Mouse (Mus musculus): ENCODE data around the gene Gipc3. TPM values are rescaled to one million over a fixed set of nuclear protein-coding genes. Genes with fewer than 3 reads are reported as not detected.

Gipc3 gene
- polyA plus RNA-seq, 1 experiment from 2014 or later, result not detected

DNA sequence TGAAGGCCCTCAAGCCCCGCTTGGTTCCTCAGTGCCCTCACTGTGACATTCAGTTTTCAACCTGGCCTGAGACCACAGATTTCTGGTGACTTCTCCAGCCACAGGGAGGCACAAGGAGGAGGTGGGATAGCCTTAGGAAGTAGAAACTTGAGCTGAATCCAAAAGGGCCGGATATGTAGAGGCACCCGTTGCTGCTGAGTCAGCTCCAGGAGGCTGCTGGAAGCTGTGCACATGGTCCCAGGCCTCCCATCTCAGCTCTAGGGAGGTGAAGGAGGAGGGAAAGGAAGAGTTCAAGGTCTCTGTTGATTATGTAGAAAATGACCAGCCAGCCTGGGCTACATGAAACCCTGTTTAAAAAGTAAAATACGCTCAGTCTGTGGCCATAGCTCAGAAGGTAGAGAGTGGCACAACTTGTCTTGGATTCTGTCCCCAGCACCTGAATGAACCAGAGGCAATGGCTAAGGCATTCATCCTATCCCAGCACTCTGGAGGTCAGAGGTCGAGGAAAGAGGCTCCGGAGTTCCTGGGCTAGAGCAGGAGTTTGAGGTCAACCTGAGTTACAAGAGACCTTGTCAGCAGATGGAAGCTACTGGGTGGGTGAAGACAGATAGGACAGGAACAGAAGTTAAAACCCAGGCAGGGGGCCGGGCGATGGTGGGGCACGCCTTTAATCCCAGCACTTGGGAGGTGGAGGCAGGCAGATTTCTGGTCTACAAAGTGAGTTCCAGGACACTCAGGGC is 11.8 kb upstream of the Gipc3 start:
- H3K4me3 ChIP-seq, result no peak overlapping the region
- H3K9me3 ChIP-seq (replicated peaks), result no peaks in the 10 kb centered on the region
- ATAC-seq, result no peak
- H3K9ac ChIP-seq, result 0 out of 2 replicates have a peak overlapping the region, but pooled peaks have one; percentile 1
- H3K27me3 ChIP-seq, result no peaks in the 10 kb centered on the region
- no peak overlapping the region for H3K27ac ChIP-seq
- no peaks in the 10 kb centered on the region for H3K36me3 ChIP-seq (ENCODE audit: poor library complexity, severe bottlenecking)
- H3K4me2 ChIP-seq, result no peak overlapping the region
- peaks cover 26% of the 10 kb centered on the region for H3K4me1 ChIP-seq
- 68% methylated on average over 9 of the region's 9 CpGs for WGBS

DNA sequence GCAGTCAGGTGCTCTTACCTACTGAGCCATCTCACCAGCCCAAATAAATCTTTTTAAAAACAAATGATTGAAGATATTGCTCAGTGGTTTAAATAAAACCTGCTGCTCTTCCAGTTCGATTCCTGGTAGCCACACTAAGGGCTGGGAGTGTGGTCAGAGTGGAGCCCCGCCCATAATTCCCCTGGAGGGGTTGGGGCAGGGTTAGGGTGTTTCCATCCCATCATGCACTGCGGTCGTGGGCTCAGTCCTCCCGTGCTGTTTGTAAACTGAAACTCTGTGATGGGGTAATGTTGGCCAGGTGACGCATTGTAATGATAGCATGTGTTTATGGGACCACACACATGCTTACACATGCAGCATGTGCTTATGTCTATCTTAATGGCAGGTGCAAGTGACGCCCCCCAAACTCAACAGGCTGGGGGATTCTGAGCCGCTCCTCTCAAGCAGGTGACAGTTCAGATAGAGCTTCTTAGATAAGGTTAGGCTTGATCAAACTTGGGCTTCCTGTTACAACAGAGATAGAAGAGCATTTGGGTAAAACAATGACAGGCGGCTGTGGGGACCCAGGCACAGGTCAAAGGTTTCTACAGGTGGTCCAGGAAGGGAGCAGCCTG is 8.7 kb upstream of the Gipc3 start:
- 29% methylated on average over 9 of the region's 9 CpGs for WGBS
- Histone ChIP-seq H3K9me3 (replicated peaks) (no peaks in the 10 kb centered on the region), H3K4me1 (peaks cover 29% of the 10 kb centered on the region), H3K9ac (no peak overlapping the region), H3K36me3 (ENCODE audit: poor library complexity, severe bottlenecking) (peaks cover 10% of the 10 kb centered on the region), H3K4me3 (no peak overlapping the region), H3K27me3 (0 out of 2 replicates have a peak, but pooled peaks cover 14% of the 10 kb centered on the region), H3K27ac (no peak overlapping the region), H3K4me2 (no peak overlapping the region)
- no peak for ATAC-seq

DNA sequence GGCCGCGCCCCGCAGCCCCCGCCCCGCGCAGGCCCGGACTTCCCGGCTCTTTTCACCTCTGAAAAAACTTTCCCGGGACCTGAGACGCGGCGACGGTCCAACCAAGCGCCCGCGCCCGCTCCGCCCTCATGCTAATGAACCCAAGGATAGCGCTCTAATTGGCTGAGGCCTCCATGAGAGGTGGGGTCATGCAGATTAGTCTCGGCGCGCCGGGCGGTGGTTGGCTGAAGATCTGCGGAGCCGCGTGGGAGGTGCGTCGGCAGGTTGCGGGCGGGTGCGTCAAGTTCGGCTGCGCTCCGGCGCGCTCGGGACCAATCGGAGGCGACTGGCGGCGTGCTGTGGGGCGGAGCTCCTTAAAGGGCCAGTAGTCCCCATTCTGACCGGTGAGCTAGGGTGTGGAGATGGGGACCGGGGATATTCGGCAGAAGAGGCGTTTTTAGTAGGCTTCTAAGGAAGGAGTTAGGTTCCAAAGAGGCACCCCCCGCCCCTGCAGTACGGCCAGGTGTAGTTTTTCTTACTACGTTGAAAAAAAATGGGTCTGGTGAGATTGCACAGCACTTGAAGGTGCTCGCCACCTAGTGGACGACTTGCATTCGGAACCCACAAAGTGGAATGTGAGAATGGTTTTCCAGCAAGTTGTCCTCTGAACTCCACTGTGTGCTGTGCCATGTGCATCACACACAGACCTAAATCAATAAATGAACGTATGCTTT is 7.4 kb upstream of the Gipc3 start, which contains the start of gene Hmg20b:
Gene Hmg20b, minus strand, starts transcription at position 130 of the 713 bp plus-strand sequence.
- Histone ChIP-seq H3K4me2 (peak within 1 kb of the TSS; percentile 95), H3K9ac (peak within 1 kb of the TSS; percentile 82), H3K27me3 (peaks cover 24% of the 10 kb centered on the region; the same call in 1 of the 2 replicates), H3K4me3 (peak within 1 kb of the TSS; percentile 77), H3K9me3 (replicated peaks) (no peaks in the 10 kb centered on the region), H3K36me3 (ENCODE audit: poor library complexity, severe bottlenecking) (peaks cover 16% of the 10 kb centered on the region), H3K27ac (peak within 1 kb of the TSS; percentile 44), H3K4me1 (peaks cover 32% of the 10 kb centered on the region)
- ATAC-seq, result peak; percentile 97
- WGBS, result under 1% methylated on average over 54 of the region's 54 CpGs

DNA sequence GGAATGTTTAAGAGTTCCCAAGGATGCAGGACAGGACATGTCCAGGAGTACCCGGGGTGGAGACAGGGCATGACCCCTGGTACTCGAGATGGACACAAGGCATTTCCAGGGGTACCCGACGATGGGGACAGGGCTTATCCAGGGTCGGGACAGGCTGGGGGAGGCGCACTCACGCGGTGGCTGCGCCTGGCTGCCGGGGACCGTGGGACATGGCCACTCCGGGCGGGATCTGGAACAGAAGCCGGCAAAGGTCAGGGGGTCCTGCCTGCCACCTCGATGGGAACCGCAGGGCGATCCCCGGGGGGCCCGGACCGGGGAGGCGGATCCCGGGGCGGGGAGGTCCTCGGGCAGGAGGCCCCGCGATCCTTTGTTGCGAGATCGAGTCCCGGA is 6.9 kb upstream of the Gipc3 start:
- H3K4me2 ChIP-seq, result peak overlapping the region; percentile 95
- peaks cover 32% of the 10 kb centered on the region for H3K4me1 ChIP-seq
- ATAC-seq, result peak; percentile 5; the same call in 1 of the 2 replicates
- peak overlapping the region; percentile 44 for H3K27ac ChIP-seq
- H3K36me3 ChIP-seq (ENCODE audit: poor library complexity, severe bottlenecking), result peaks cover 16% of the 10 kb centered on the region
- H3K9me3 ChIP-seq (replicated peaks), result no peaks in the 10 kb centered on the region
- H3K27me3 ChIP-seq, result peaks cover 30% of the 10 kb centered on the region
- WGBS, result 0% methylated on average over 25 of the region's 29 CpGs
- peak overlapping the region; percentile 82 for H3K9ac ChIP-seq
- H3K4me3 ChIP-seq, result peak overlapping the region; percentile 77

DNA sequence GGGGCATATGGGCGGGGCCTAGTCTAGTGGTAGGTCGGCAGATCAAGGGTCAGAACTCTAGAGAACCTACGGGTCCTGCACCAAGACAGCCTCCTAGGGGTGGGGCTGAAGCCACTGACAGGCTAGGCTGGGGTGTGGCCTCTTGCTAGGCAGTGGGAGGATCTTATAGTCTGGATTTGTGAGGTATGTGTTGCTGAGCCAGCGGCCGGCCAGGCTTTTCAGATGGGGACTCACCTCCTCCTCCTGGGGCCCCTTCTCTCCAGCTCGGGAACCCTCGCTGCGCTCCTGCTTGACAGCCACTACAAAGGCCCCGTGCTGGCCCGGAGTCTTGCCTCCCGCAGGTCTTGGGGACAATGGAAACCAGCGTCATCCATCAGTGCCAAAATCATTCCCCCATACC is 6.1 kb upstream of the Gipc3 start:
- Histone ChIP-seq H3K36me3 (ENCODE audit: poor library complexity, severe bottlenecking) (peaks cover 16% of the 10 kb centered on the region), H3K4me1 (peaks cover 32% of the 10 kb centered on the region), H3K27ac (no peak overlapping the region), H3K9ac (peak overlapping the region; percentile 82), H3K4me3 (peak overlapping the region; percentile 77), H3K27me3 (peaks cover 38% of the 10 kb centered on the region), H3K4me2 (peak overlapping the region; percentile 95), H3K9me3 (replicated peaks) (no peaks in the 10 kb centered on the region)
- WGBS, result 4% methylated on average over 12 of the region's 12 CpGs
- no peak for ATAC-seq

DNA sequence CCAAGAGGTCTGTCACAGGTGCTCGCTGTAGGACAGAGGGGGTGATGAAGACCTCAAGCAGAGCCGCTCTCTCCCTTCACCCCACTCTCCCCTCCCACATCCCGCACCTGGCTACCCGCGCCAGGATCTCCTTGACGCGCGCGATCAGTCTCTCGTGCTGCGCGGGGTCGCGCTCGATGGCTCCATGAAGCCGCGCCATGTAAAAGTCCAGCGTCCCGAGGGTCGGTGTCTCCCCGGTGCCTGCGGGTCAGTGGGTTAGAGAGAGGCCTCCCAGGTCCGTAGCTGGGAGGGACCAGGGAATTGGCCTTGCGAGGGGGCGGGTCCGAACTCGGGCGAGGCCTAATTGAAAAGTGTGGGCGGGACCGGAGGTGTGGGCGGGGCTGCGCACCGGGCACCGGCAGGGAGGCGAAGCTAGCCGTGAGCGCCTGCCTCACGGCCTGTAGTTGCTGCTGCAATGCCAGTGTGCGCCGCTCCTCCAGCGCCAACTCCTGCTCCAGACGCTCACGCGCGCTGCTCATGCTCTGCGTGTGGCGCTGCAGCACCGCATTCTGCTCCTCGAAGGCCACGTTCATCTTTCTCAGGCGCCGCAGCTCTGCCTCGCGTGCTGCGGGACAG is 3.5 kb upstream of the Gipc3 start:
- H3K27ac ChIP-seq, result no peak overlapping the region; the same call in 1 of the 2 replicates
- peaks cover 16% of the 10 kb centered on the region for H3K36me3 ChIP-seq (ENCODE audit: poor library complexity, severe bottlenecking)
- peaks cover 63% of the 10 kb centered on the region for H3K27me3 ChIP-seq
- 6% methylated on average over 47 of the region's 55 CpGs for WGBS
- peak overlapping the region; percentile 60 for H3K9ac ChIP-seq
- H3K4me1 ChIP-seq, result peaks cover 39% of the 10 kb centered on the region
- H3K4me2 ChIP-seq, result peak overlapping the region; percentile 58
- H3K9me3 ChIP-seq (replicated peaks), result no peaks in the 10 kb centered on the region
- H3K4me3 ChIP-seq, result peak overlapping the region; percentile 24
- peak; percentile 9; the same call in 1 of the 2 replicates for ATAC-seq

DNA sequence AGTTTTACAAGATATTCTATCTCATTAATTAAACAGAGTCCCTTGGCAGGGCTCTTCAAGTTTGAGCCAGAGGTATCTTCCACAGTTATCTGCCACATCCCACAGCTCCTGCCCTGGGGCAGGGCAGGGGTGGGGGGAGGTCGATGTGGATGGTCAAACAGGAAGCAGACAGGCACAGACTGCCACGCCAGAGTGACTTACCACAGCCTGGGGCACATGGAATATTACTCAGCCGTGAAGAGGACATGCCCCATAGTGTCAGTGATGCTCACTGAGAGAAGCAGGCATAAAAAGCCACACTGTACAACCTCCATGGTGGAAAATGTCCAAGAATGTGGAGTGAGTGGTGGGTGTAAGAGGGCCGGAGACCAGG is 2.1 kb upstream of the Gipc3 start:
- Histone ChIP-seq H3K27ac (no peak overlapping the region), H3K27me3 (peaks cover 77% of the 10 kb centered on the region), H3K4me2 (no peak overlapping the region), H3K9ac (no peak overlapping the region), H3K36me3 (ENCODE audit: poor library complexity, severe bottlenecking) (peaks cover 16% of the 10 kb centered on the region), H3K9me3 (replicated peaks) (no peaks in the 10 kb centered on the region), H3K4me1 (peaks cover 36% of the 10 kb centered on the region), H3K4me3 (no peak overlapping the region)
- no peak for ATAC-seq
- WGBS, result 85% methylated on average over 4 of the region's 4 CpGs

DNA sequence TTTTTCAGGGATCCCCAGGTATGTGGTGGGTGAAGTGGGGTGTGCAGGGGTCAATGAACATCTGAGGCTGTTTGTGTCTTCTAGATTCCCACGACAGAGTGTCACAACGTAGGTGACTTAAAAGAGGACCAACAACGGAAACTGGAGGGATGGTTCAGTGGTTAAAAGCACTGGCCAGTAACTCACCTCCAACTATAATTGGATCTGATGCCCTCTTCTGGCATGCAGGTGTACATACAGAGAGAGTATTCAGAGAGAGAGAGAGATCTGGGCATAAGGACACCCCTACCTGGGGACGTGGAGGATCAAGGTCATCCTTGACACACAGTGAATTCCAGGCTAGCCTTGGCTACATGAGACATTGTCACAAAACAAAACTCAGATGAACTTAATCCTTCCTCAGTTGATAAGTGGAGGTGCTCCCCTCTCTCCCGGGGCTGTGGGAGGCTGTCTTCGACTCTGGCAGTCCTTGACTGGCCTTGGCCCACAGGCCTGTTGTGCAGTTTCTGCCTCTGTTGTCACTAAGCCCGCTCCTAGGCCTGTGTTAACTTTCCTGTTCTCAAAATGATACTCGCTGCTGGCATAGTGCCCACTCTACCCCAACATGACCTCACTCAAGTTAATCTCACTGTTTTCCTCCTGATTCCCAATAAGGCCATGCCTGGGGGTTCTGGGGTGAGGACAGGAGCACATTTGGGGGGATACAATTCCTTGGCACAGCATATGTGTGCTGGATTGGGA is 1.5 kb upstream of the Gipc3 start:
- Histone ChIP-seq H3K27me3 (peaks cover 78% of the 10 kb centered on the region), H3K4me1 (peaks cover 32% of the 10 kb centered on the region), H3K27ac (no peak overlapping the region), H3K4me3 (no peak overlapping the region), H3K9me3 (replicated peaks) (no peaks in the 10 kb centered on the region), H3K9ac (no peak overlapping the region), H3K4me2 (no peak overlapping the region), H3K36me3 (ENCODE audit: poor library complexity, severe bottlenecking) (peaks cover 16% of the 10 kb centered on the region)
- no peak for ATAC-seq
- 50% methylated on average over 8 of the region's 8 CpGs for WGBS

DNA sequence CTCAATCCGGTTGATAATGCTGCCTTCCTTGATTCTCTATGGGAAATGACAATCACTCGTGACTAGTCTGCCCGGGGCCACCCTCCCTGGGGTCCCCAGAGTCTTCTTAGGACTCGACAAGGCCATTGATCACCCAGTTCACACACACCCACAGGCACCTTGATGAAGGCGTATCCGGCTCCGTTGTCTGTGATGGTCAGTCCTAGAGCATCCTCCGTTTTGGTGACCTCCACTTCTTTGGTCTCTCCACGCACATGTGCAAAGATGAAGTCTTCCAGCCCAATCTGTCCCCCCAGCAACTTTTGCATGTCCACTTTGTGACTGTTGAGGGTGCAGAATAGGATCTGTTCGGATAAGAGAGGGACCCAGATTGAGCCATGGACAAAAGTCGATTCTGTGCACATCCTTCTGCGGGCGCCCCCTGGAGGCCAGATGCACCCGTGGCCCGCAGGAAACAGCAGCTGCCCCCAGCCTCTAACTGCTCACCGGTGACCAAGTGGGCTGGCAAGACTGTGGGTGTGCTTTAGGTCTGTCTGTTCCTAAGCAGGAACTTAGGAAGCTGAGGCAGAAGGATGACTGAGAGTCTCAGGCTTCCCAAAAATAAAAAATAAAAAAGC is 1.6 kb downstream of the Gipc3 start:
- no peak for ATAC-seq
- Histone ChIP-seq H3K27me3 (peaks cover 77% of the 10 kb centered on the region), H3K4me3 (no peak overlapping the region), H3K4me2 (no peak overlapping the region), H3K36me3 (ENCODE audit: poor library complexity, severe bottlenecking) (peaks cover 6% of the 10 kb centered on the region), H3K27ac (no peak overlapping the region), H3K4me1 (peaks cover 10% of the 10 kb centered on the region), H3K9ac (no peak overlapping the region), H3K9me3 (replicated peaks) (no peaks in the 10 kb centered on the region)
- 37% methylated on average over 16 of the region's 16 CpGs for WGBS

DNA sequence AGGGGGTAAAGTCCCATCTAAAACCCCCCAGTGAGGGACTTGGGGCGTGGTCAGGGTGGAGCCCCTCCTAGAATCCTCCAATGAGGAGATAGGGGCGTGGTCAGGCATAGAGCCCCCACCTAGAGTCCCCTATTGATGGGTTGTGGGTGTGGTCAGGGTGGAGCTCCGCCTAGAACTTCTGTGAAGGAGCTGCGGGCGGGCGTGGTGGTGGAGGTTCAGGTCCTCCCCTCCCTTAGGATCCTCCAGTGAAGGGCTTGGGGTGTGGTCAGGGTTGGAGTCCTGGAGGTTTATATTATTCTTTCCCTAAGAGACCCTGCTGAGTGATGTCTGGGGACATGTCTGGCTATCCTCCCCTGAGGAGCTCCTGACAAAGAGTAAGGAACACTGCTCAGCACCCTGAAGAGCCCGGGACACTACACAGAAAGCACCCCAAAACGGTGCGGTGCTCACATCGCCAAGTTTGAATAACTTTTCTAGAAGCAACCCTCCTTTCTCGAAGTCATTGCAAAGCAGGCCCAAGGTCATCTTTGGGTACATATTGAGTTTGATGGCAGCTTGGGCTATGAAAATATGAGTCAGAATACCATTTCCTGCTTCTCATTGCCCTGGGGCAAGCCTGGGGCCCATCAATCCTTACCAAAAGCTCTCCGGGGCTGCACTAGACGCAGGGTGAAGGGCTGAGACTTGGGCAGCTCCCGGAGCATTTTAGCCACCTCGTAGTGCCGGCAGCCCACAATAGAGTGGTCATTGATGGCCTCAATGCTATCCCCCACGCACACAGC is 2.3 kb downstream of the Gipc3 start:
- Histone ChIP-seq H3K27me3 (peaks cover 71% of the 10 kb centered on the region), H3K36me3 (ENCODE audit: poor library complexity, severe bottlenecking) (peaks cover 2% of the 10 kb centered on the region; the same call in 1 of the 2 replicates), H3K4me2 (no peak overlapping the region), H3K27ac (no peak overlapping the region), H3K9me3 (replicated peaks) (no peaks in the 10 kb centered on the region), H3K4me3 (no peak overlapping the region), H3K4me1 (peaks cover 7% of the 10 kb centered on the region), H3K9ac (no peak overlapping the region)
- 40% methylated on average over 17 of the region's 17 CpGs for WGBS
- ATAC-seq, result no peak
